Mouse (Mus musculus) c-Kit-negative CD71-positive TER-119-positive erythroid progenitor cells, embryonic 14.5 days (primary cell): Measurements from ENCODE around the gene Lyl1.
A peak's percentile ranks its signal among the peaks of the same experiment; 100 is the strongest.
"Not testable (repeated sequence)": the region's sequence is repeated elsewhere in the genome, so short reads cannot be mapped to it uniquely, and the experiment has no call there.

Source experiments
- DNase-seq: peaks from one replicate; pipeline ENCODE4 v3.0.0-alpha.2; 2013; ENCODE audit warnings: low read depth, low spot score

The Lyl1 gene

GRCm38 (mm10) chr8:84668731-84669485, 32.3 kb upstream of the Lyl1 start:
- no peak for DNase-seq

GRCm38 (mm10) chr8:84670295-84671006, 30.8 kb upstream of the Lyl1 start:
- DNase-seq = not testable (repeated sequence)

GRCm38 (mm10) chr8:84677305-84677704, 24.0 kb upstream of the Lyl1 start:
- no peak for DNase-seq

GRCm38 (mm10) chr8:84681476-84681875, 19.8 kb upstream of the Lyl1 start:
- no peak for DNase-seq

- DNase-seq = no peak
These were observed 19.0 kb upstream of the Lyl1 start for GRCm38 (mm10) chr8:84682257-84682656.

GRCm38 (mm10) chr8:84684537-84684936, 16.7 kb upstream of the Lyl1 start:
- no peak for DNase-seq

- DNase-seq = peak; percentile 54
These were observed 14.9 kb upstream of the Lyl1 start, which contains the start of gene Trmt1 for GRCm38 (mm10) chr8:84686191-84687002. TSS of gene Trmt1 (plus strand) at chr8:84686307.

GRCm38 (mm10) chr8:84687003-84687704, 14.1 kb upstream of the Lyl1 start:
- no peak for DNase-seq

- DNase-seq = peak; percentile 76
These were observed 13.6 kb upstream of the Lyl1 start, which contains the start of gene Nacc1 for GRCm38 (mm10) chr8:84687705-84688100. TSS of gene Nacc1 (minus strand) at chr8:84687862.

GRCm38 (mm10) chr8:84689091-84689915, 12.0 kb upstream of the Lyl1 start:
- peak; percentile 87 for DNase-seq

- no peak for DNase-seq
These were observed 7.9 kb upstream of the Lyl1 start for GRCm38 (mm10) chr8:84693332-84693731.

GRCm38 (mm10) chr8:84695140-84695539, 6.1 kb upstream of the Lyl1 start:
- no peak for DNase-seq

- DNase-seq = peak; percentile 33
These were observed 3.8 kb upstream of the Lyl1 start for GRCm38 (mm10) chr8:84697166-84698130.

GRCm38 (mm10) chr8:84698288-84698687, 3.0 kb upstream of the Lyl1 start:
- DNase-seq = no peak

- no peak for DNase-seq
These were observed 2.3 kb upstream of the Lyl1 start for GRCm38 (mm10) chr8:84698929-84699401.

GRCm38 (mm10) chr8:84699861-84700322, 1.4 kb upstream of the Lyl1 start:
- peak; percentile 57 for DNase-seq

- no peak for DNase-seq
These were observed 731 bp upstream of the Lyl1 start for GRCm38 (mm10) chr8:84700526-84700925.

GRCm38 (mm10) chr8:84702561-84702960, 1.3 kb downstream of the Lyl1 start:
- no peak for DNase-seq

GRCm38 (mm10) chr8:84702963-84703465, 1.8 kb downstream of the Lyl1 start:
- DNase-seq = no peak
